ENCODE assay signal across 17 mouse cellular contexts in the genomic region with DNA sequence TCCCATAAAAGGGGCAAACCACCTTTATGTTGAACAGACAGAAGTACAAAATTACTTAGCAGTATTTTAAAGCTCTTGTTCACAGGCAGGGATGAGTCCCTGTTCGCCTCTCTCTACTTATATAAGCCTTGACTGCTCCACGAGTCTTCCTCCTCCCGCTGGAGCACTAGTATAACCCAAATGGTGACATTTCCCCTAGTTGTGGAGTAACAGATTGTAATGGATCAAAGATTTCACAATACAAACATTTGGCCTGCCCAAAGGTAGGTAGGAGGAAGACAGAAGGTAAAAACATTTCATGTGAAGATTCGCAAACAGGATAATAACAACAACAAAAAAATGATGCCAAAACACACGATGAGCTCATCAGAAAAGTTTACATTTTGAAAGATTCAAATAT.
"Had no signal": no experiment of that assay in that cellular context is flagged by ENCODE, and none has a peak within 500 bp of the region (broad histone marks: within the 10 kb centered on the region; RNA-seq: fewer than 3 reads in every experiment).

No protein-coding gene starts in this region.

- H3K4me1 ChIP-seq: intestine, embryonic 15.5 days; limb, embryonic 12.5 days; lung, embryonic 15.5 days; megakaryocyte, embryonic 14.5 days; midbrain, embryonic 12.5 days; neural tube, embryonic 13.5 days; stomach, embryonic 15.5 days had no signal

- H3K9me3 ChIP-seq: intestine, embryonic 15.5 days; limb, embryonic 12.5 days; lung, embryonic 15.5 days; midbrain, embryonic 12.5 days; neural tube, embryonic 13.5 days; stomach, embryonic 15.5 days had no signal

- H3K27me3 ChIP-seq: intestine, embryonic 15.5 days; limb, embryonic 12.5 days; lung, embryonic 15.5 days; megakaryocyte, embryonic 14.5 days; midbrain, embryonic 12.5 days; neural tube, embryonic 13.5 days; stomach, embryonic 15.5 days had no signal

- H3K36me3 ChIP-seq: intestine, embryonic 15.5 days; limb, embryonic 12.5 days; lung, embryonic 15.5 days; midbrain, embryonic 12.5 days; stomach, embryonic 15.5 days had no signal

- ATAC-seq: intestine, embryonic 15.5 days; midbrain, embryonic 16.5 days had no signal

- H3K9ac ChIP-seq: intestine, embryonic 15.5 days; limb, embryonic 12.5 days; lung, embryonic 15.5 days; midbrain, embryonic 12.5 days; neural tube, embryonic 13.5 days; stomach, embryonic 15.5 days had no signal

- H3K4me2 ChIP-seq: intestine, embryonic 15.5 days; limb, embryonic 12.5 days; lung, embryonic 15.5 days; midbrain, embryonic 12.5 days; neural tube, embryonic 13.5 days; stomach, embryonic 15.5 days had no signal

- DNase-seq: kidney, adult 18-20 months; kidney, postnatal 4 days; liver; lung, postnatal 14 days; retina, postnatal 1 day; right cerebral cortex, postnatal 4 days; spleen, adult 18-20 months; thymus, postnatal 36 days had no signal

- H3K4me3 ChIP-seq: intestine, embryonic 15.5 days; limb, embryonic 12.5 days; lung, embryonic 15.5 days; megakaryocyte, embryonic 14.5 days; midbrain, embryonic 12.5 days; neural tube, embryonic 13.5 days; stomach, embryonic 15.5 days had no signal

- H3K27ac ChIP-seq: intestine, embryonic 15.5 days; limb, embryonic 12.5 days; lung, embryonic 15.5 days; macrophage; midbrain, embryonic 12.5 days; neural tube, embryonic 13.5 days; stomach, embryonic 15.5 days had no signal
